Mouse (Mus musculus): ENCODE data around the gene Grm5. TPM values are rescaled to one million over a fixed set of nuclear protein-coding genes. Genes with fewer than 3 reads are reported as not detected.
A peak's percentile ranks its signal among the peaks of the same experiment; 100 is the strongest.

Gene Grm5
- 25.8 and 31.1 TPM in 2 replicates for polyA plus RNA-seq (2015; fragmentation: Nextera tagmentation; extraction: Ambion mirVana)

GRCm38 (mm10) chr7:87583868-87584267 lies at the start of gene Grm5:
Grm5 (plus strand) TSS chr7:87584168.
- H3K36me3 ChIP-seq = no peaks in the 10 kb centered on the region
- peak within 1 kb of the TSS; percentile 57 for H3K4me3 ChIP-seq
- no peaks in the 10 kb centered on the region for H3K9me3 ChIP-seq
- peak within 1 kb of the TSS; percentile 65 for H3K9ac ChIP-seq (replicated peaks)
- H3K4me2 ChIP-seq (replicated peaks) = peak within 1 kb of the TSS; percentile 72
- peak within 1 kb of the TSS; percentile 82 for H3K27ac ChIP-seq (replicated peaks)
- H3K27me3 ChIP-seq = no peaks in the 10 kb centered on the region
- WGBS = 18% methylated on average over 2 of the region's 2 CpGs
- ATAC-seq (replicated peaks) = peak; percentile 2; the same call in 1 of the 2 replicates
- H3K4me1 ChIP-seq = peaks cover 4% of the 10 kb centered on the region; the same call in 1 of the 2 replicates

- no peak overlapping the region for H3K4me2 ChIP-seq (replicated peaks)
- H3K36me3 ChIP-seq = no peaks in the 10 kb centered on the region
- H3K9me3 ChIP-seq = no peaks in the 10 kb centered on the region
- no peaks in the 10 kb centered on the region for H3K27me3 ChIP-seq
- H3K4me3 ChIP-seq = no peak overlapping the region
- no peaks in the 10 kb centered on the region for H3K4me1 ChIP-seq
- no peak for ATAC-seq (replicated peaks)
- H3K27ac ChIP-seq (replicated peaks) = no peak overlapping the region
- no peak overlapping the region for H3K9ac ChIP-seq (replicated peaks)
These were observed 44.9 kb upstream of the Grm5 start for GRCm38 (mm10) chr7:87539031-87539430.

DNA sequence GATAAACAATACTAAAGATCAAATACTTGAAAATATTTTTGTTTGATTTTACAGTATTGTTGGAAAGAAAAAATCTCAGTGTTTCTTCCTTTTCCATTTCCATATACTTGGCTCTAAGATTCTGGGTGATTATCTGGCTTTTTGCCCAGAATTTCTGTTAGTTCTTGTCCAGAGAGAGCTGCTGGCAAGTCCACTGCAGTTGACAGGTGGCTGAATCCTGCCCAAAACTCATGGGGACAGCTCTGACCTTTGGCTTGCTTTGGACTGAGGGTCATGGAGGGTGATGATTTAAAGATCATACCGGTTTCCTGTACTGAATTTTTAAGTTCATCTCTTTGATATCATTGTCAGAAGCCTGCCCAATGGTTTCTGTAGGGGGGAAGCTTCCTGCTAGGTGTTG lies 18.7 kb upstream of the Grm5 start:
- Histone ChIP-seq H3K27me3 (no peaks in the 10 kb centered on the region), H3K4me3 (no peak overlapping the region), H3K27ac (replicated peaks) (no peak overlapping the region), H3K9me3 (no peaks in the 10 kb centered on the region), H3K4me1 (no peaks in the 10 kb centered on the region), H3K36me3 (no peaks in the 10 kb centered on the region), H3K9ac (replicated peaks) (no peak overlapping the region), H3K4me2 (replicated peaks) (no peak overlapping the region)
- WGBS = 35% methylated on average over 1 of the region's 1 CpGs
- ATAC-seq (replicated peaks) = no peak

- no peaks in the 10 kb centered on the region for H3K4me1 ChIP-seq
- no peak overlapping the region for H3K4me2 ChIP-seq (replicated peaks)
- H3K27me3 ChIP-seq = no peaks in the 10 kb centered on the region
- H3K9ac ChIP-seq (replicated peaks) = no peak overlapping the region
- no peak overlapping the region for H3K4me3 ChIP-seq
- no peak overlapping the region for H3K27ac ChIP-seq (replicated peaks)
- ATAC-seq (replicated peaks) = no peak
- no peaks in the 10 kb centered on the region for H3K9me3 ChIP-seq
- no peaks in the 10 kb centered on the region for H3K36me3 ChIP-seq
These were observed 17.5 kb upstream of the Grm5 start for GRCm38 (mm10) chr7:87566476-87566875.

GRCm38 (mm10) chr7:87584281-87584701 lies 323 bp downstream of the Grm5 start:
- Histone ChIP-seq H3K27ac (replicated peaks) (peak overlapping the region; percentile 82), H3K9ac (replicated peaks) (peak overlapping the region; percentile 65), H3K4me3 (peak overlapping the region; percentile 57), H3K9me3 (no peaks in the 10 kb centered on the region), H3K36me3 (no peaks in the 10 kb centered on the region), H3K4me1 (peaks cover 4% of the 10 kb centered on the region; the same call in 1 of the 2 replicates), H3K4me2 (replicated peaks) (peak overlapping the region; percentile 72), H3K27me3 (no peaks in the 10 kb centered on the region)
- peak; percentile 95 for ATAC-seq (replicated peaks)
- under 1% methylated on average over 28 of the region's 28 CpGs for WGBS

GRCm38 (mm10) chr7:87586271-87586937 lies 2.4 kb downstream of the Grm5 start:
- WGBS = 3% methylated on average over 10 of the region's 10 CpGs
- ATAC-seq (replicated peaks) = peak; percentile 67
- H3K4me1 ChIP-seq = peaks cover 4% of the 10 kb centered on the region; the same call in 1 of the 2 replicates
- no peaks in the 10 kb centered on the region for H3K27me3 ChIP-seq
- peak overlapping the region; percentile 38 for H3K4me3 ChIP-seq
- peak overlapping the region; percentile 72 for H3K4me2 ChIP-seq (replicated peaks)
- 0 out of 2 replicates have a peak overlapping the region, but pooled peaks have one; percentile 23 for H3K27ac ChIP-seq (replicated peaks)
- H3K9ac ChIP-seq (replicated peaks) = peak overlapping the region; percentile 22; the same call in 1 of the 2 replicates
- no peaks in the 10 kb centered on the region for H3K36me3 ChIP-seq
- H3K9me3 ChIP-seq = no peaks in the 10 kb centered on the region

- H3K4me3 ChIP-seq = no peak overlapping the region
- H3K36me3 ChIP-seq = no peaks in the 10 kb centered on the region
- H3K4me1 ChIP-seq = peaks cover 4% of the 10 kb centered on the region; the same call in 1 of the 2 replicates
- H3K9me3 ChIP-seq = no peaks in the 10 kb centered on the region
- no peaks in the 10 kb centered on the region for H3K27me3 ChIP-seq
- H3K4me2 ChIP-seq (replicated peaks) = no peak overlapping the region
- H3K9ac ChIP-seq (replicated peaks) = no peak overlapping the region
- H3K27ac ChIP-seq (replicated peaks) = no peak overlapping the region
- no peak for ATAC-seq (replicated peaks)
- 27% methylated on average over 1 of the region's 1 CpGs for WGBS
These were observed 4.0 kb downstream of the Grm5 start for GRCm38 (mm10) chr7:87587976-87588375.

GRCm38 (mm10) chr7:87626251-87626650 lies 42.3 kb downstream of the Grm5 start:
- no peaks in the 10 kb centered on the region for H3K9me3 ChIP-seq
- H3K27me3 ChIP-seq = no peaks in the 10 kb centered on the region
- H3K27ac ChIP-seq (replicated peaks) = no peak overlapping the region
- H3K4me1 ChIP-seq = no peaks in the 10 kb centered on the region
- no peak for ATAC-seq (replicated peaks)
- no peaks in the 10 kb centered on the region for H3K36me3 ChIP-seq
- no peak overlapping the region for H3K4me3 ChIP-seq
- 76% methylated on average over 2 of the region's 2 CpGs for WGBS
- no peak overlapping the region for H3K4me2 ChIP-seq (replicated peaks)
- no peak overlapping the region for H3K9ac ChIP-seq (replicated peaks)

- WGBS = 34% methylated on average over 1 of the region's 1 CpGs
- no peaks in the 10 kb centered on the region for H3K27me3 ChIP-seq
- H3K4me1 ChIP-seq = no peaks in the 10 kb centered on the region
- no peak overlapping the region for H3K9ac ChIP-seq (replicated peaks)
- H3K36me3 ChIP-seq = no peaks in the 10 kb centered on the region
- H3K4me3 ChIP-seq = no peak overlapping the region
- H3K9me3 ChIP-seq = no peaks in the 10 kb centered on the region
- no peak overlapping the region for H3K27ac ChIP-seq (replicated peaks)
- ATAC-seq (replicated peaks) = no peak
- H3K4me2 ChIP-seq (replicated peaks) = no peak overlapping the region
These were observed 51.6 kb downstream of the Grm5 start for GRCm38 (mm10) chr7:87635530-87635929.

DNA sequence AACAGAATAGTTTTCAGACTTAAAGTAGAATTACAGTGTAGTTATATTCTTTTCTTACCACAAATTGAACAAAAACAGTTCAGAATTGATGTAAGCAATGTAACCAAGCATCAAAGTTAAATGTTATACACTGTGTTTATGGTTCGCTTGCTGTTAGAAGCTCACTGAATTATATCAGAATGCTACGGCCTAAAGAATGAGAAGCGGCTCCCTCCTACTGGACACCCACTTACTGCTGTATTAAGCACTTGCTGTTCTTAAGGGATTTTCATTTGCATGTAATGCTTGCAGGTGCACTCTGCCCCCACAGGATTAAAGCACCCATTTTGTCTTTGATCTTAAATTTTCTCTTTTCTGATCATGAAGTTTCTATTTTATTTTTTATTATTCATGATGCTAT lies 66.6 kb downstream of the Grm5 start:
- Histone ChIP-seq H3K27me3 (no peaks in the 10 kb centered on the region), H3K36me3 (no peaks in the 10 kb centered on the region), H3K4me1 (no peaks in the 10 kb centered on the region), H3K9ac (replicated peaks) (no peak overlapping the region), H3K27ac (replicated peaks) (no peak overlapping the region), H3K4me2 (replicated peaks) (no peak overlapping the region), H3K4me3 (no peak overlapping the region), H3K9me3 (no peaks in the 10 kb centered on the region)
- ATAC-seq (replicated peaks) = no peak
- 71% methylated on average over 3 of the region's 3 CpGs for WGBS

GRCm38 (mm10) chr7:87661794-87662193 lies 77.8 kb downstream of the Grm5 start:
- WGBS = 63% methylated on average over 3 of the region's 3 CpGs
- Histone ChIP-seq H3K4me3 (no peak overlapping the region), H3K4me2 (replicated peaks) (no peak overlapping the region), H3K27me3 (no peaks in the 10 kb centered on the region), H3K9me3 (no peaks in the 10 kb centered on the region), H3K36me3 (no peaks in the 10 kb centered on the region), H3K4me1 (no peaks in the 10 kb centered on the region), H3K9ac (replicated peaks) (no peak overlapping the region), H3K27ac (replicated peaks) (no peak overlapping the region)
- no peak for ATAC-seq (replicated peaks)

- no peaks in the 10 kb centered on the region for H3K36me3 ChIP-seq
- H3K9ac ChIP-seq (replicated peaks) = no peak overlapping the region
- H3K27me3 ChIP-seq = no peaks in the 10 kb centered on the region
- ATAC-seq (replicated peaks) = no peak
- WGBS = 63% methylated on average over 2 of the region's 2 CpGs
- H3K27ac ChIP-seq (replicated peaks) = no peak overlapping the region
- no peaks in the 10 kb centered on the region for H3K4me1 ChIP-seq
- no peak overlapping the region for H3K4me2 ChIP-seq (replicated peaks)
- H3K9me3 ChIP-seq = no peaks in the 10 kb centered on the region
- H3K4me3 ChIP-seq = no peak overlapping the region
These were observed 80.1 kb downstream of the Grm5 start for GRCm38 (mm10) chr7:87664041-87664440.

DNA sequence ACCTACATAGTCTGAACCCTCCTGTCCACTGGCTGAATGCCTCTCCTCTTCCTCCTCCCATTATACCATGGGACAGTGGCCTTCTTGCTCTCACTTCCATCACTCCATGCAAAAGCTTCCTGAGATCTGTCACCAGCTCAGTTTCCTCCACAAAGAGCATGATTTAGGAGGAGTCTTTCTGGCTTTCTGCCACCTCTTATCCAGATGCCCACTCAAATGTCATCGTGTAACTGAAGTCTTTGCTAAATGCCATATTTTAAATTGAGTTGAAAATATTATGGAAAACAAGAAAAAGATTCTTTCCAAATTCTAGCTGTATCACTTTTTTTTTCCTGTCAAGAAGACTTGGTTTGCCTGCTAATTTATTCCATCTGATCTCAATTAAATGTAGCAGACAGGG lies 132.4 kb downstream of the Grm5 start:
- Histone ChIP-seq H3K27me3 (no peaks in the 10 kb centered on the region), H3K9ac (replicated peaks) (no peak overlapping the region), H3K36me3 (no peaks in the 10 kb centered on the region), H3K9me3 (no peaks in the 10 kb centered on the region), H3K4me2 (replicated peaks) (no peak overlapping the region), H3K27ac (replicated peaks) (no peak overlapping the region), H3K4me3 (no peak overlapping the region), H3K4me1 (no peaks in the 10 kb centered on the region)
- no peak for ATAC-seq (replicated peaks)
- WGBS = 57% methylated on average over 1 of the region's 1 CpGs
